Mouse (Mus musculus): ENCODE results near the gene Rcan2. TPM values are rescaled to one million over a fixed set of nuclear protein-coding genes. Genes with fewer than 3 reads are reported as not detected.

Gene Rcan2
- polyA plus RNA-seq, 1 experiment from 2014 or later, result 7.2 TPM

DNA sequence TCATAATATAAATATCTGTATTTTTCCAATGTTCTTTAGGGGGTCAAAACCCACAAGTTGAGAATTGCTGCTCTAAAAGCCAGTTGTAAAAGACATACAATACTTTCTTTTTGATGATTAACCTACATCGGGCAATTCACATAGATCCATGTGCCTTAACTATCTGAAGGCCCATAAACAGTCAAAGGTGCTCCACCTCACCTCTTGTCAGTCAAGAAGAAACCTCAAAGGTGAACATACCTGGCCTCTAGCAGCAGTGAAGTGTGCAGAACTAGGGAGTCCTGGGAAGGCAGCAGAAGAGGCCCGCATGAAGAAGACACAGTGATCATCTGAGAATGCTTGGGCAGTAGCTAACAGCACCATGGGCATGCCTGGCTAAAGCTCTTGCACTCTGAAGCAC, 239.3 kb downstream of the Rcan2 start:
- Histone ChIP-seq H3K4me1 (ENCODE audit: insufficient read depth, low read length) (no peaks in the 10 kb centered on the region), H3K9ac (replicated peaks; ENCODE audit: low read length) (no peak overlapping the region), H3K4me3 (ENCODE audit: low read length) (no peak overlapping the region), H3K9me3 (ENCODE audit: low read length) (no peaks in the 10 kb centered on the region), H3K36me3 (ENCODE audit: insufficient read depth, low read length) (no peaks in the 10 kb centered on the region), H3K27ac (ENCODE audit: low read length) (no peak overlapping the region), H3K4me2 (replicated peaks; ENCODE audit: low read depth, low read length) (no peak overlapping the region), H3K27me3 (ENCODE audit: insufficient read depth, low read length) (no peaks in the 10 kb centered on the region)
- 88% methylated on average over 2 of the region's 2 CpGs for WGBS
- no peak for ATAC-seq (ENCODE audit: low FRiP score, low TSS enrichment)

DNA sequence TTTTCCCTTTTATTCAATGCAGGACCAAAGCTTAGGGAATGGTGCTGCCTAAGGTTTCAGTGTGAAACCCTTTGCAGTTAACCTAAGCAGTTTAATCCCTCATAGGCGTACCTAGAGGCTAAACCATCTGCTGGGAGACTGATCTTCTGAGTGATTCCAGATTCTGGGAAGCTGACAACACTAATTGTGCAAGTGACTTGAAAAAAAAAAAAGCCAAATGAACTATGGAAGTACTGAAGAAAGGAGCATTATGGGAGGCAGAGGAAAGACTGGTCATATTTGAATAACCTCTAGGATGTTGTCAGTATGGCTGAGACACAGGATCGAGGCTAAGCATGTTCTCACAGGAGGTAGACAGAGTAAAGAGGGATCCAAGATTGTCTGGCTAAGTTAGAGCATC, 241.2 kb downstream of the Rcan2 start:
- Histone ChIP-seq H3K9ac (replicated peaks; ENCODE audit: low read length) (no peak overlapping the region), H3K4me3 (ENCODE audit: low read length) (no peak overlapping the region), H3K9me3 (ENCODE audit: low read length) (no peaks in the 10 kb centered on the region), H3K27ac (ENCODE audit: low read length) (no peak overlapping the region), H3K36me3 (ENCODE audit: insufficient read depth, low read length) (no peaks in the 10 kb centered on the region), H3K27me3 (ENCODE audit: insufficient read depth, low read length) (no peaks in the 10 kb centered on the region), H3K4me2 (replicated peaks; ENCODE audit: low read depth, low read length) (no peak overlapping the region), H3K4me1 (ENCODE audit: insufficient read depth, low read length) (no peaks in the 10 kb centered on the region)
- no peak for ATAC-seq (ENCODE audit: low FRiP score, low TSS enrichment)
- WGBS, result 83% methylated on average over 2 of the region's 2 CpGs

DNA sequence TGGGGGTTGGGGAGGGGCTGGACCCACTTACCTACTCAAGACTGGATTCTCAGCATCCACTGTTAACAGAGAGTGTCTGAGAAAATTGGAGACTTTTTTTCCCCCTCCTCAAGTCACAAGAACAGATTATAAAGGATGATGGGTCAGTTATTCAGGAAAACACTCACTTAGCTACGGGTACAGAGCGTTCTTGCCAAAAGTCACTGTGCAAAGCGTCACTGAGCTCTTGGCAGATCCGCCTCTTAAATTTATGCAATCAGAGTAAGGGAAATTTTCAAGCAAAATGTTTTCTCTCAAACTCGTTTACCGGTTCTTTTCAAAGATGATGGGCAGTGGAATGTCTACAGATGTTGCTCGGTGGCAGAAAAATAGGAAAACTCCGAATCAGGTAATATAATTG, 241.7 kb downstream of the Rcan2 start:
- H3K4me1 ChIP-seq (ENCODE audit: insufficient read depth, low read length), result no peaks in the 10 kb centered on the region
- H3K27ac ChIP-seq (ENCODE audit: low read length), result no peak overlapping the region
- ATAC-seq (ENCODE audit: low FRiP score, low TSS enrichment), result no peak
- H3K4me2 ChIP-seq (replicated peaks; ENCODE audit: low read depth, low read length), result no peak overlapping the region
- WGBS, result 81% methylated on average over 8 of the region's 8 CpGs
- no peaks in the 10 kb centered on the region for H3K9me3 ChIP-seq (ENCODE audit: low read length)
- no peaks in the 10 kb centered on the region for H3K27me3 ChIP-seq (ENCODE audit: insufficient read depth, low read length)
- no peaks in the 10 kb centered on the region for H3K36me3 ChIP-seq (ENCODE audit: insufficient read depth, low read length)
- no peak overlapping the region for H3K9ac ChIP-seq (replicated peaks; ENCODE audit: low read length)
- no peak overlapping the region for H3K4me3 ChIP-seq (ENCODE audit: low read length)

- no peaks in the 10 kb centered on the region for H3K4me1 ChIP-seq (ENCODE audit: insufficient read depth, low read length)
- H3K27me3 ChIP-seq (ENCODE audit: insufficient read depth, low read length), result no peaks in the 10 kb centered on the region
- no peak overlapping the region for H3K4me2 ChIP-seq (replicated peaks; ENCODE audit: low read depth, low read length)
- no peak for ATAC-seq (ENCODE audit: low FRiP score, low TSS enrichment)
- 74% methylated on average over 4 of the region's 4 CpGs for WGBS
- H3K36me3 ChIP-seq (ENCODE audit: insufficient read depth, low read length), result no peaks in the 10 kb centered on the region
- H3K27ac ChIP-seq (ENCODE audit: low read length), result no peak overlapping the region
- H3K4me3 ChIP-seq (ENCODE audit: low read length), result no peak overlapping the region
- no peak overlapping the region for H3K9ac ChIP-seq (replicated peaks; ENCODE audit: low read length)
- H3K9me3 ChIP-seq (ENCODE audit: low read length), result no peaks in the 10 kb centered on the region
Observed at GRCm38 (mm10) chr17:44053427-44053826, 252.3 kb downstream of the Rcan2 start.

DNA sequence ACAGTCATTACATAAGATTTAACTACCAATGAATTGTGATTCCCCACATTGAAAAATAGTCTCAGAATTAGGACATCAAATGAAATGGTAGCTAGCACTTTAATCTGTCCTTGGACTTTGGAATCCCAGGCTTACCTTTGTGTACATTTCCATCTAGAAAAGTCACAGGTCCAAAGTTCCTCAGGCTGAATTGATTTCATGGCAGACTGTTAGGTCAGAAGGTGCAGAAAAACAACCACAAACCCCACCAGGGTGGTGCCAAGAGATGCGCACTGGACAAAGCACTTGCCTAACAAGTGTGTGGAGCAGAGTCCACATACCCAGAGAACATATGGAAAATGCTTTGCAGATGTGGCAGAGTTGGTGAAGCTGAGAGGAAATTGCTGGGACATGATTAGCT, 256.0 kb downstream of the Rcan2 start:
- ATAC-seq (ENCODE audit: low FRiP score, low TSS enrichment), result no peak
- WGBS, result 87% methylated on average over 1 of the region's 1 CpGs
- Histone ChIP-seq H3K4me1 (ENCODE audit: insufficient read depth, low read length) (peaks cover 3% of the 10 kb centered on the region; the same call in 1 of the 2 replicates), H3K4me2 (replicated peaks; ENCODE audit: low read depth, low read length) (no peak overlapping the region), H3K4me3 (ENCODE audit: low read length) (no peak overlapping the region), H3K9ac (replicated peaks; ENCODE audit: low read length) (no peak overlapping the region), H3K27me3 (ENCODE audit: insufficient read depth, low read length) (no peaks in the 10 kb centered on the region), H3K36me3 (ENCODE audit: insufficient read depth, low read length) (no peaks in the 10 kb centered on the region), H3K9me3 (ENCODE audit: low read length) (no peaks in the 10 kb centered on the region), H3K27ac (ENCODE audit: low read length) (no peak overlapping the region)

GRCm38 (mm10) chr17:44058145-44058544, 257.0 kb downstream of the Rcan2 start:
- Histone ChIP-seq H3K27ac (ENCODE audit: low read length) (no peak overlapping the region), H3K9me3 (ENCODE audit: low read length) (no peaks in the 10 kb centered on the region), H3K9ac (replicated peaks; ENCODE audit: low read length) (no peak overlapping the region), H3K4me2 (replicated peaks; ENCODE audit: low read depth, low read length) (no peak overlapping the region), H3K27me3 (ENCODE audit: insufficient read depth, low read length) (no peaks in the 10 kb centered on the region), H3K4me3 (ENCODE audit: low read length) (no peak overlapping the region), H3K36me3 (ENCODE audit: insufficient read depth, low read length) (no peaks in the 10 kb centered on the region), H3K4me1 (ENCODE audit: insufficient read depth, low read length) (peaks cover 3% of the 10 kb centered on the region; the same call in 1 of the 2 replicates)
- ATAC-seq (ENCODE audit: low FRiP score, low TSS enrichment), result no peak

DNA sequence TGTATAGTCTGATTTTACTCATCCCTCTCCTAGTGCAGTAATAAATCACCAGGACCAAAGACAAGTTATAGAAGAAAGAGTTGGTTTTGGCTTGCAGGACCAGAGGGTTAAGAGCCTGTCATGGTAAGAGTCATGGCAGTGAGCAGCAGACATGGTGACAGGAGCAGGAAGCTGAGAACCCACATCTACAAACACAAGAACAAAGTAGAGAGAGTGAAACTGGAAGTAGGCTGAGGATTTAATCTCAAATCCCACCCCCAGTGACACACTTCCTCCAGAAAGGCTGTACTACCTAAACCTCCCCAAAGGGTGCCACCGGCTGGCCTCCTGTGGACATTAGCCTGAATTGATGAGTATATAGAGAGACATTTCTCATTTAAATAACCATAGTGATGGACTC, 259.6 kb downstream of the Rcan2 start:
- Histone ChIP-seq H3K27ac (ENCODE audit: low read length) (no peak overlapping the region), H3K27me3 (ENCODE audit: insufficient read depth, low read length) (no peaks in the 10 kb centered on the region), H3K9ac (replicated peaks; ENCODE audit: low read length) (no peak overlapping the region), H3K4me3 (ENCODE audit: low read length) (no peak overlapping the region), H3K9me3 (ENCODE audit: low read length) (no peaks in the 10 kb centered on the region), H3K4me2 (replicated peaks; ENCODE audit: low read depth, low read length) (no peak overlapping the region), H3K36me3 (ENCODE audit: insufficient read depth, low read length) (no peaks in the 10 kb centered on the region), H3K4me1 (ENCODE audit: insufficient read depth, low read length) (peaks cover 3% of the 10 kb centered on the region; the same call in 1 of the 2 replicates)
- 62% methylated on average over 1 of the region's 1 CpGs for WGBS
- no peak for ATAC-seq (ENCODE audit: low FRiP score, low TSS enrichment)

DNA sequence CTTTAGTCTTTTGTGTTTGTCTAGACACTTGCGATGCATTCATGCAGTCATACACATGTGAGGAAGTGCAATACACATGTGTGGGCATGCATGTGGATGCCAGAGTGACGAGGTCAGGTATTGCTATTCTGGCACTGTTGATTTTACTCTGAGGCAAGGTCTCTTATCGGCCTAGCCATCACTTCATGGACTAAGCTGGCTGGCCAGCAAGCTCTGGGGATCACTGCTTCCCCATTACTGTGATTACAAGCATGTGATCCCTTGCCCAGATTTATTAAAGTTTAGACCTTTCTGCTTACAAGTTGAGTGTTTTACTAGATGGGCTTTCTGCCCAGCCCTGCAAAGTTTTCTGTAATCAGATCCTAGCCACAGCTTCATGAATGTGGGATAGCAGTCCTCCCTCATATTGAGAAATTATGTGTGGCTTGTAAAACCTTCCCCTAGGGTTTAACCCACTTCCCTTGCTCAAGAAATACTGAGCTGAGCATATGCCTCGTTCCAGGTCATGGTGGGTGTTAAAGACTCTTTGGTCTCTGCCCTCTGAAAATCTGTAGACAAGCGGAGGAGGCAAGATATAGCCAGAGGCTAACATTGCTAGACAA, 260.2 kb downstream of the Rcan2 start:
- peaks cover 3% of the 10 kb centered on the region; the same call in 1 of the 2 replicates for H3K4me1 ChIP-seq (ENCODE audit: insufficient read depth, low read length)
- no peak overlapping the region for H3K4me2 ChIP-seq (replicated peaks; ENCODE audit: low read depth, low read length)
- no peak overlapping the region for H3K9ac ChIP-seq (replicated peaks; ENCODE audit: low read length)
- H3K4me3 ChIP-seq (ENCODE audit: low read length), result no peak overlapping the region
- no peaks in the 10 kb centered on the region for H3K27me3 ChIP-seq (ENCODE audit: insufficient read depth, low read length)
- 41% methylated on average over 5 of the region's 5 CpGs for WGBS
- H3K27ac ChIP-seq (ENCODE audit: low read length), result no peak overlapping the region
- no peaks in the 10 kb centered on the region for H3K9me3 ChIP-seq (ENCODE audit: low read length)
- no peak for ATAC-seq (ENCODE audit: low FRiP score, low TSS enrichment)
- H3K36me3 ChIP-seq (ENCODE audit: insufficient read depth, low read length), result no peaks in the 10 kb centered on the region

DNA sequence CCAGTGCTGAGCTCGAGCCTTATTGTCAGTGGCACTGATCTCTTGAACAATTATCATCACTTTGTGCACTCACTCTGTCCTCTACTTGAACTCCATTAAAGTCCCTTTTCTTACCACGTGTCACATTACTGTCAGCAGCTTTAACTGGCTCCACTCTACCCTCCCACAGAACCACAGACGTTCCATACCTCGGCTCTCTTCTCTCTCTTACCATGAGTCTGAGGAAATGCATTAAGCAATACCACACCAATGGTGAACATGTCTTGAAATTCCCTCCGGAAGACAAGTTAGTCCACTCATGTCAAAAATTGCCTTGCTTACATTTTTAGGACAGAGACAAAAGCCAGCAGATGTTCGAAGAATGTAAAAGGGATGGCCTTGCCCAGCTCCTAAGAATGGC, 267.7 kb downstream of the Rcan2 start:
- no peaks in the 10 kb centered on the region for H3K9me3 ChIP-seq (ENCODE audit: low read length)
- no peak for ATAC-seq (ENCODE audit: low FRiP score, low TSS enrichment)
- WGBS, result 70% methylated on average over 6 of the region's 6 CpGs
- H3K4me3 ChIP-seq (ENCODE audit: low read length), result no peak overlapping the region
- H3K27ac ChIP-seq (ENCODE audit: low read length), result no peak overlapping the region
- no peak overlapping the region for H3K9ac ChIP-seq (replicated peaks; ENCODE audit: low read length)
- H3K27me3 ChIP-seq (ENCODE audit: insufficient read depth, low read length), result no peaks in the 10 kb centered on the region
- no peaks in the 10 kb centered on the region for H3K36me3 ChIP-seq (ENCODE audit: insufficient read depth, low read length)
- H3K4me1 ChIP-seq (ENCODE audit: insufficient read depth, low read length), result no peaks in the 10 kb centered on the region
- H3K4me2 ChIP-seq (replicated peaks; ENCODE audit: low read depth, low read length), result no peak overlapping the region

DNA sequence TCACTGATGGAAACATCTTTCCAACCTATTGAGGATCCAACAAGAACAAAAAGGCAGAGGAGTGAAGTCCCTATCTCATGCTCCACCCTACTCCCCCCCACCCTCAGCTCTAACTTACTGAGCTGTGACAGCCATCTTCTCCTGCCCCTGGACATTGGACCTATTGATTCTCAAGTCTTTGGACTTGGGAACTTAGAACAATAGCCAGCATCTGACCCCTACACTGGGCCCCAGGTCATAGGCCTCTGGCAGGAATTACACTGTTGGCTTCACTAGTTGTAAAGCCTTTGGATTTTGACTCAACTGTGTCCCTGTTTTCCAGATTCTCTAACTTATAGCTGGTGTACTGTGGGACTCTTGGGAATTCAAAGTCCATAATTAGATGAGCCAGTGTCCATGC, 270.5 kb downstream of the Rcan2 start:
- H3K4me3 ChIP-seq (ENCODE audit: low read length), result no peak overlapping the region
- no peak overlapping the region for H3K27ac ChIP-seq (ENCODE audit: low read length)
- H3K27me3 ChIP-seq (ENCODE audit: insufficient read depth, low read length), result no peaks in the 10 kb centered on the region
- no peaks in the 10 kb centered on the region for H3K9me3 ChIP-seq (ENCODE audit: low read length)
- ATAC-seq (ENCODE audit: low FRiP score, low TSS enrichment), result no peak
- no peaks in the 10 kb centered on the region for H3K36me3 ChIP-seq (ENCODE audit: insufficient read depth, low read length)
- no peak overlapping the region for H3K9ac ChIP-seq (replicated peaks; ENCODE audit: low read length)
- no peaks in the 10 kb centered on the region for H3K4me1 ChIP-seq (ENCODE audit: insufficient read depth, low read length)
- H3K4me2 ChIP-seq (replicated peaks; ENCODE audit: low read depth, low read length), result no peak overlapping the region
